Mouse (Mus musculus): ENCODE results near the gene Cyp1a2. TPM values are rescaled to one million over a fixed set of nuclear protein-coding genes. Genes with fewer than 3 reads are reported as not detected.

Cyp1a2 gene
- polyA plus RNA-seq, 1 experiment from 2014 or later, result not detected

- no peak for DNase-seq (ENCODE audit: low spot score)
Measured at GRCm38 (mm10) chr9:57688606-57689005, 5.1 kb upstream of the Cyp1a2 start.

GRCm38 (mm10) chr9:57688158-57688557, 4.7 kb upstream of the Cyp1a2 start:
- Histone ChIP-seq H3K9ac (ENCODE audit: low read depth, low read length) (no peak overlapping the region), H3K27ac (ENCODE audit: low read depth, low read length) (no peak overlapping the region), H3K4me2 (replicated peaks; ENCODE audit: low read depth, low read length) (no peak overlapping the region), H3K27me3 (ENCODE audit: control insufficient read depth, insufficient read depth, low read length) (no peaks in the 10 kb centered on the region), H3K36me3 (ENCODE audit: control insufficient read depth, insufficient read depth, low read length) (no peaks in the 10 kb centered on the region), H3K4me1 (replicated peaks; ENCODE audit: control insufficient read depth, insufficient read depth, low read length) (no peaks in the 10 kb centered on the region), H3K9me3 (ENCODE audit: control insufficient read depth, low read length) (no peaks in the 10 kb centered on the region), H3K4me3 (ENCODE audit: low read depth, low read length) (no peak overlapping the region)
- 51% methylated on average over 2 of the region's 2 CpGs for WGBS
- no peak for ATAC-seq (ENCODE audit: low FRiP score)
- DNase-seq (ENCODE audit: low spot score), result peak; percentile 10

More at GRCm38 (mm10) chr9:57688606-57689005, 5.1 kb upstream of the Cyp1a2 start:
- Histone ChIP-seq H3K9ac (ENCODE audit: low read depth, low read length) (no peak overlapping the region), H3K27ac (ENCODE audit: low read depth, low read length) (no peak overlapping the region), H3K4me2 (replicated peaks; ENCODE audit: low read depth, low read length) (no peak overlapping the region), H3K4me1 (replicated peaks; ENCODE audit: control insufficient read depth, insufficient read depth, low read length) (no peaks in the 10 kb centered on the region), H3K9me3 (ENCODE audit: control insufficient read depth, low read length) (no peaks in the 10 kb centered on the region), H3K36me3 (ENCODE audit: control insufficient read depth, insufficient read depth, low read length) (no peaks in the 10 kb centered on the region), H3K4me3 (ENCODE audit: low read depth, low read length) (no peak overlapping the region), H3K27me3 (ENCODE audit: control insufficient read depth, insufficient read depth, low read length) (no peaks in the 10 kb centered on the region)
- no peak for ATAC-seq (ENCODE audit: low FRiP score)
- 94% methylated on average over 2 of the region's 2 CpGs for WGBS

GRCm38 (mm10) chr9:57687751-57688150, 4.2 kb upstream of the Cyp1a2 start, which contains the start of gene Cyp1a1:
Gene Cyp1a1 (plus strand): TSS chr9:57687928.
- no peaks in the 10 kb centered on the region for H3K4me1 ChIP-seq (replicated peaks; ENCODE audit: control insufficient read depth, insufficient read depth, low read length)
- no peak for DNase-seq (ENCODE audit: low spot score)
- WGBS, result 90% methylated on average over 2 of the region's 2 CpGs
- no peak within 1 kb of the TSS for H3K4me3 ChIP-seq (ENCODE audit: low read depth, low read length)
- no peak within 1 kb of the TSS for H3K27ac ChIP-seq (ENCODE audit: low read depth, low read length)
- no peak for ATAC-seq (ENCODE audit: low FRiP score)
- no peaks in the 10 kb centered on the region for H3K36me3 ChIP-seq (ENCODE audit: control insufficient read depth, insufficient read depth, low read length)
- no peaks in the 10 kb centered on the region for H3K9me3 ChIP-seq (ENCODE audit: control insufficient read depth, low read length)
- no peaks in the 10 kb centered on the region for H3K27me3 ChIP-seq (ENCODE audit: control insufficient read depth, insufficient read depth, low read length)
- no peak within 1 kb of the TSS for H3K4me2 ChIP-seq (replicated peaks; ENCODE audit: low read depth, low read length)
- no peak within 1 kb of the TSS for H3K9ac ChIP-seq (ENCODE audit: low read depth, low read length)

- no peak overlapping the region for H3K4me3 ChIP-seq (ENCODE audit: low read depth, low read length)
- H3K27me3 ChIP-seq (ENCODE audit: control insufficient read depth, insufficient read depth, low read length), result no peaks in the 10 kb centered on the region
- no peak for ATAC-seq (ENCODE audit: low FRiP score)
- no peaks in the 10 kb centered on the region for H3K36me3 ChIP-seq (ENCODE audit: control insufficient read depth, insufficient read depth, low read length)
- no peak overlapping the region for H3K27ac ChIP-seq (ENCODE audit: low read depth, low read length)
- no peak overlapping the region for H3K4me2 ChIP-seq (replicated peaks; ENCODE audit: low read depth, low read length)
- H3K9me3 ChIP-seq (ENCODE audit: control insufficient read depth, low read length), result no peaks in the 10 kb centered on the region
- no peak overlapping the region for H3K9ac ChIP-seq (ENCODE audit: low read depth, low read length)
- DNase-seq (ENCODE audit: low spot score), result no peak
- H3K4me1 ChIP-seq (replicated peaks; ENCODE audit: control insufficient read depth, insufficient read depth, low read length), result no peaks in the 10 kb centered on the region
- WGBS, result 91% methylated on average over 5 of the region's 5 CpGs
Measured at GRCm38 (mm10) chr9:57686011-57686410, 2.5 kb upstream of the Cyp1a2 start.

GRCm38 (mm10) chr9:57681411-57681810, 2.1 kb downstream of the Cyp1a2 start:
- DNase-seq (ENCODE audit: low spot score), result no peak
- no peak for ATAC-seq (ENCODE audit: low FRiP score)
- Histone ChIP-seq H3K9me3 (ENCODE audit: control insufficient read depth, low read length) (no peaks in the 10 kb centered on the region), H3K9ac (ENCODE audit: low read depth, low read length) (no peak overlapping the region), H3K4me1 (replicated peaks; ENCODE audit: control insufficient read depth, insufficient read depth, low read length) (no peaks in the 10 kb centered on the region), H3K4me2 (replicated peaks; ENCODE audit: low read depth, low read length) (no peak overlapping the region), H3K36me3 (ENCODE audit: control insufficient read depth, insufficient read depth, low read length) (no peaks in the 10 kb centered on the region), H3K27ac (ENCODE audit: low read depth, low read length) (no peak overlapping the region), H3K27me3 (ENCODE audit: control insufficient read depth, insufficient read depth, low read length) (no peaks in the 10 kb centered on the region), H3K4me3 (ENCODE audit: low read depth, low read length) (no peak overlapping the region)
- 77% methylated on average over 10 of the region's 10 CpGs for WGBS

- H3K4me3 ChIP-seq (ENCODE audit: low read depth, low read length), result no peak overlapping the region
- no peaks in the 10 kb centered on the region for H3K36me3 ChIP-seq (ENCODE audit: control insufficient read depth, insufficient read depth, low read length)
- ATAC-seq (ENCODE audit: low FRiP score) (no peak), DNase-seq (ENCODE audit: low spot score) (no peak)
- no peaks in the 10 kb centered on the region for H3K4me1 ChIP-seq (replicated peaks; ENCODE audit: control insufficient read depth, insufficient read depth, low read length)
- no peak overlapping the region for H3K4me2 ChIP-seq (replicated peaks; ENCODE audit: low read depth, low read length)
- H3K9me3 ChIP-seq (ENCODE audit: control insufficient read depth, low read length), result no peaks in the 10 kb centered on the region
- H3K27me3 ChIP-seq (ENCODE audit: control insufficient read depth, insufficient read depth, low read length), result no peaks in the 10 kb centered on the region
- H3K27ac ChIP-seq (ENCODE audit: low read depth, low read length), result no peak overlapping the region
- H3K9ac ChIP-seq (ENCODE audit: low read depth, low read length), result no peak overlapping the region
- 85% methylated on average over 5 of the region's 5 CpGs for WGBS
Measured at GRCm38 (mm10) chr9:57671500-57671899, 12.0 kb downstream of the Cyp1a2 start.

GRCm38 (mm10) chr9:57671037-57671436, 12.5 kb downstream of the Cyp1a2 start:
- H3K4me2 ChIP-seq (replicated peaks; ENCODE audit: low read depth, low read length), result no peak overlapping the region
- no peak overlapping the region for H3K9ac ChIP-seq (ENCODE audit: low read depth, low read length)
- H3K36me3 ChIP-seq (ENCODE audit: control insufficient read depth, insufficient read depth, low read length), result no peaks in the 10 kb centered on the region
- 90% methylated on average over 4 of the region's 4 CpGs for WGBS
- ATAC-seq (ENCODE audit: low FRiP score) (no peak), DNase-seq (ENCODE audit: low spot score) (no peak)
- no peaks in the 10 kb centered on the region for H3K4me1 ChIP-seq (replicated peaks; ENCODE audit: control insufficient read depth, insufficient read depth, low read length)
- no peak overlapping the region for H3K4me3 ChIP-seq (ENCODE audit: low read depth, low read length)
- H3K27me3 ChIP-seq (ENCODE audit: control insufficient read depth, insufficient read depth, low read length), result no peaks in the 10 kb centered on the region
- no peak overlapping the region for H3K27ac ChIP-seq (ENCODE audit: low read depth, low read length)
- H3K9me3 ChIP-seq (ENCODE audit: control insufficient read depth, low read length), result no peaks in the 10 kb centered on the region

- 81% methylated on average over 3 of the region's 3 CpGs for WGBS
- no peak for ATAC-seq (ENCODE audit: low FRiP score)
- H3K27me3 ChIP-seq (ENCODE audit: control insufficient read depth, insufficient read depth, low read length), result no peaks in the 10 kb centered on the region
Measured at GRCm38 (mm10) chr9:57669566-57669965, 13.9 kb downstream of the Cyp1a2 start.

GRCm38 (mm10) chr9:57668277-57668676, 15.2 kb downstream of the Cyp1a2 start:
- no peak overlapping the region for H3K4me2 ChIP-seq (replicated peaks; ENCODE audit: low read depth, low read length)
- WGBS, result 43% methylated on average over 1 of the region's 1 CpGs
- H3K9ac ChIP-seq (ENCODE audit: low read depth, low read length), result no peak overlapping the region
- ATAC-seq (ENCODE audit: low FRiP score) (no peak), DNase-seq (ENCODE audit: low spot score) (no peak)
- no peaks in the 10 kb centered on the region for H3K27me3 ChIP-seq (ENCODE audit: control insufficient read depth, insufficient read depth, low read length)
- H3K36me3 ChIP-seq (ENCODE audit: control insufficient read depth, insufficient read depth, low read length), result no peaks in the 10 kb centered on the region
- H3K9me3 ChIP-seq (ENCODE audit: control insufficient read depth, low read length), result no peaks in the 10 kb centered on the region
- no peak overlapping the region for H3K27ac ChIP-seq (ENCODE audit: low read depth, low read length)
- no peak overlapping the region for H3K4me3 ChIP-seq (ENCODE audit: low read depth, low read length)
- no peaks in the 10 kb centered on the region for H3K4me1 ChIP-seq (replicated peaks; ENCODE audit: control insufficient read depth, insufficient read depth, low read length)

More at GRCm38 (mm10) chr9:57669566-57669965, 13.9 kb downstream of the Cyp1a2 start:
- no peak overlapping the region for H3K4me2 ChIP-seq (replicated peaks; ENCODE audit: low read depth, low read length)
- H3K4me1 ChIP-seq (replicated peaks; ENCODE audit: control insufficient read depth, insufficient read depth, low read length), result no peaks in the 10 kb centered on the region
- no peak overlapping the region for H3K27ac ChIP-seq (ENCODE audit: low read depth, low read length)
- no peaks in the 10 kb centered on the region for H3K36me3 ChIP-seq (ENCODE audit: control insufficient read depth, insufficient read depth, low read length)
- no peak overlapping the region for H3K4me3 ChIP-seq (ENCODE audit: low read depth, low read length)
- DNase-seq (ENCODE audit: low spot score), result no peak
- no peak overlapping the region for H3K9ac ChIP-seq (ENCODE audit: low read depth, low read length)
- no peaks in the 10 kb centered on the region for H3K9me3 ChIP-seq (ENCODE audit: control insufficient read depth, low read length)
